Mouse (Mus musculus): ENCODE measurements around the gene Amigo2.

The Amigo2 gene

DNA sequence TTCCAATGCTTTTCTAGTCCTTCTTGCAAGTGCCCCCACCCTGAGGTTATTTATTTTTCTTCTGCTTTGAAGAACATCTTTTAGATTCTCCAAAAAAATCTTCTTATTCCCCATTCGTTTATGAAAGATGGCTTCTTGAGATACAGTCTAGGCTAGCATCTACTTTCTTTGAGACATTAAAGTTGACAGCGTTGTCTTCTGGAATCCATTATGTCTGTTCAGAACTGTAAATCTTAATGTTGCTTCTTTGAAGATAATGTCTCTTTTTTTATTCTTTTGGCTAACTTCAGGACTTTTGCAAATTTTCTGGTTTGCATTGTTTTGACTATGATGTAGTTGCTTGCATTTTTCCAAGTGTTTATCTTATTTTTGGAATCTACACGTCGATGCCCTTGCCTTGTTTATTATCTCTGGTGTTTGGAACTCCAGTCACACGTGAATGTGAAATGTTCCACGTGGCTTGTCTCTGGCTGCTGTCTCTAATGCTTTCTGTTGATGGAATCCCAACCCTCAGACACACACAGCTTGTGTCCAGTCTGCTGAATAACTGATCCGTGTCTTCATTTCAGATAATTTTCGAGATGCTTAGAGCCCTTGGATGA is 20.1 kb upstream of the Amigo2 start:
- DNase-seq (ENCODE audit: low read depth, low spot score): no peak

DNA sequence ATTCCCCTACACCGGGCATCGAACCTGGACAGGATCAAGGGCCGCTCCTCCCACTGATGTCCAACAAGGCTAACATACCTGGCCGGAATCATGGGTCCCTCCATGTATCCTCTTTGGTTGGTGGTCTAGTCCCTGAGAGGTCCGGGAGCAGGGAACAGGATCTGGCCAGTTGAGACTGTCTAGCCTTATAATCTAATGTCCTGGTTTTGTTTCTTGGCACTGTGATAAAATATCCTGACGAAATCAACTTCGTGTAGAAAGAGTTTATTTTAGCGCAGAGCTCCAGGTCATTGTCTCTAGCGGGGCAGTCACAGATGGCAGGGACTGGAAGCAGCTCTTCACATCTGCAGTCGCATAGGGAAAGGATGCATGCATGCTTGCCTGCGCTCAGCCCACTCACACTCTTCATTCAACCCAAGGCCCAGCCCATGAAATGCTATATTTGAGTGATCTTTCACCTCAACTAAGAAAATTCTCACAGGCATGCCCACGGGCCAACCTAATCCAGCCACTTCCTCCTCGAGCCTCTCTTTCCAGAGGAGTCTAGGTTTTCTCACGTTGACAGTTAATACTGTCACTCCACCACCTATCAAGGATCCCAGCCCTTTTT is 19.3 kb upstream of the Amigo2 start:
- DNase-seq (ENCODE audit: low read depth, low spot score): no peak

DNA sequence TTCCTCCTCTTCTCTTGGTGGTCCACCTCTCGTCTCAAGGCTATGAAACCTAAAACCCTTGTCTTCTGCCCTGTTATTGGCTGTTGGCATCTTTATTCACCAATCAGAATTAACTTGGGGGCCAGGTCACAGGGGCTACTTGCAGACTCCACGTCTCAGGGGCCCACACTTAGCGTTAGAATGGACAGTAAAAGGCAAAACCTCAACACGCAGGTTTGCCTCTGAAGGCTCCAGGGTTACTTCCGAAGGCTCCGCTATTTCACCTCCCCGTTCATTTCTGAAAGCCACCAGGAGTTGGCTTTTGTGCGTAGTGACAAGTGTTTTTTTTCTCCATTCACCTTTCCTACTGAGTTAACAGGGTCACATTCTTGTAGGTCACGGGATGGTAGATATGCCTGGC is 15.2 kb upstream of the Amigo2 start:
- DNase-seq (ENCODE audit: low read depth, low spot score): no peak

DNA sequence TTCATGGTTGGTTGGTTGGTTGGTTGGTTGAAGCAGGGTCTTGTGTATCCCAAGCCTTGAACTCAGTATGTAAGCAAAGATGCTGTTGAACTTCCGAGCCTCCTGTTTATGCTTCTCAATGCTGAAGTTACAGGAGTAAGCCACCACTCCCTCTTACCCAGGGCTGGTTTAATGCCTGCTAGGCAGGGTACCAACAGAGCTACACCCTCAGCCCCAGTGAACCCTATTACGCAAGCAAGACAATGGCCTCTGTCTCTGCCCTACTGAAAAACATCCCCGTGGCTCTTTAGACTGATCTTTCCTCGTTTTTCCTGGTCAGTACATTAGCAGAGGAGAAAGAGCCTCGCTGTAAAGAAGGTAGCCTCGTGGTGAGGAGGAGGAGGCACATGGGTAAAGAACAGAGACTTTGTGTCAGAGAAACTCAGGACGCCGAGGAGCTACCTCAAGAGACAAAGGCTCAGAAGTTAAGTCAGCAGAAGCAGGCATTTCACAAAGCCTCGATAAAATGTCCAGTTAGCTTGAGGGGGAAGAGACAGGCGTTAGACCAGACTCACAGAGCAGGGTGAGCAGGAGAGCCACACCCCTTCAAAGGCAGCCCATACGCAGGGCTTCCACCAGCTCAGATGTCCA is 13.0 kb upstream of the Amigo2 start:
- DNase-seq (ENCODE audit: low read depth, low spot score): no peak

DNA sequence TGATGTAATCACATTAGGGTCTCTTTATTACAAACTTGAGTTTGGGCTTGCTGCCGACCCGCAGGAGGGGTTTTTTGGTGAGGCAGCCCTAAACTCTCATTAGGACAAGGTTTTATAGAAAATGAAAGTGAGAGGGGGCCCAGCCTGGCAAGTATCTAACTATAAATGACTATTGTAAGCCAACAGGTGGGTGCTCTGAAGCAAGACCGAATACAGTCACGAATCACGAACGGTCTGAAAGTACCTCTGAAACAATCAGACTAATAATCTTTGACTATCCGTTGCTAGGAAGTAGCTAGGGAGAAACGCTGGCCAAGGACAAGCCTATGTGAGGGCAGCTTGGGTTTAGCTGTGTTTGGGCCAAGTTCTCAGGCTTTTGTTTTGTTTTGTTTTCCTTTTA is 12.2 kb upstream of the Amigo2 start:
- DNase-seq (ENCODE audit: low read depth, low spot score): no peak

DNA sequence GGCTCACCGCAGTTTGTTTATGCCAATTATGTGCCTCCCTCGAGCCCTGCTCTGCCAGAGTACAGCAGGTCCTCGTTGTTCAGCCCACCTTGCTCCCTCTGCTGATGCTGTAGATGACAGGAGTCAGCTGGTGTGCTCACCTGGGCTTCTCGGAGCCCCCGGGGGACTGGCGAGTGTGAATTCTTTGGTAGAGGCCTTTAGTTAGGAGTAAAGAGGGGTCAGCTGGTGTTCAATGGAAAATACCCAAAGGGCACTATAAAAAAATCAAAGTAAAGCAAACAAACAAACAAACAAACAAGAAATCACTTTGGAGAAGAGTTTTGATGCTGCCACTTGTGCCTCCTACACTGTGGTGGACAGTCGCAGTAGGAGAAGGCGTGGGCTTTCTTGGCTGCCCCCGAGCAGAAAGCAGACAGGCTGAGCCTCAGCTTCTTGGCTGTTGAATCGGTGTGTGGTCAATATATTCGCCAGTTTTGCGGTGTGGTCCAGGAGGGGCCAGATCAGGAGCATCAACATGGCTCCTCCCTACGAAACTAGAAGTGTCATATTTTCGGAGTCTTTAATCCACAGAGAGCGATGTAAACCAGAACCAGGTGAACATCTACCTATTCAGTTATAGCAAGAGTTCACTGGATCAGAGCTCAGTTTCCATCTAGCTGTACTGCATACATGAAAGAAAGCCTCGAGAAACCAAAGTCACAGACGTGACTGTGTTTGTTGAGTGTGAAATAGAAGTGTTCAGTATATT is 11.6 kb upstream of the Amigo2 start:
- DNase-seq (ENCODE audit: low read depth, low spot score): no peak

DNA sequence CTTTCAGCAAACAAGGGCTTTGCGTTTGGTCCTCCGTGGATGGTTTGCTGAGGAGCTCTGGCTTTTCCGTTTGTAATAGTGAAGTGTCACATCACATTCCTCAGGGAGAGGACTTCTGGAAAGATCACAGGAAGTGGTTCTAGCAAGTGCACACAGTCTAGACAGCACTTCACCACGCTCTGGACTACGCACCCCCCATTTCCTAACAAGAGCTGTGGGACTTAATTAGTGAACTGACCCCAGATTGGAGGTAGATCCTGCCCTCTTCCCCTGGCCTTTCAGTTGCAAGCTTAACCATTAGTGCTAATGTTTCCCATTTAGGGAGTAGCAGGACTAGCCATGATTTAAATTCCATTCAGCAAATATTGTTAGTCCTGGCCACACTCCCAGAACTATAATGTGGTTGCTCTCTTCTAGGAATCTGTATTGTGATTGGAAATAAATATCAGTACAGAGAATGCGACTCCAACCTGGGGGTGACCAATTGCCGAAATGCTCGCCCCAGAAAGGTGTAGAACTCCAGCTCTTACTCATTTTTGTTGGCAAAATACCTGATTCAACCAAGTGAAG is 10.2 kb upstream of the Amigo2 start:
- no peak for DNase-seq (ENCODE audit: low read depth, low spot score)

DNA sequence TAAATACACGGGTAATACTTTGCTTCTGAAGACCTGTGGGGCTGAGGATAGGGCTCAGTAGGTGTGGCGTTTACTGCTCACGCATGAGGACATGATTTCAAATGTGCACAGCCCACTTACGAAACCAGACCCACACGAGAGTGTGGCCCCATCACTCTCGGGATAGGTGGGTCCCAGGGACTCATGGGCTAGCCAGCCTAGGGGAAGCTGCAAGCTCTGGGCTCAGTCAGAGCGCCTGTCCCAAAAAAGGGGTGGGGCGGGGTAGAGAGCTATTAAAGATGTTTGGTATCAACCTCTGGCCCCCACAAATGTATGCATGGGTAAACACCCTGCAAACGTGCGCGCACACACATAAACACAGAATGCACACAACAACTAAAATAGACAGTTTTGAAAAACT is 9.3 kb upstream of the Amigo2 start:
- no peak for DNase-seq (ENCODE audit: low read depth, low spot score)

DNA sequence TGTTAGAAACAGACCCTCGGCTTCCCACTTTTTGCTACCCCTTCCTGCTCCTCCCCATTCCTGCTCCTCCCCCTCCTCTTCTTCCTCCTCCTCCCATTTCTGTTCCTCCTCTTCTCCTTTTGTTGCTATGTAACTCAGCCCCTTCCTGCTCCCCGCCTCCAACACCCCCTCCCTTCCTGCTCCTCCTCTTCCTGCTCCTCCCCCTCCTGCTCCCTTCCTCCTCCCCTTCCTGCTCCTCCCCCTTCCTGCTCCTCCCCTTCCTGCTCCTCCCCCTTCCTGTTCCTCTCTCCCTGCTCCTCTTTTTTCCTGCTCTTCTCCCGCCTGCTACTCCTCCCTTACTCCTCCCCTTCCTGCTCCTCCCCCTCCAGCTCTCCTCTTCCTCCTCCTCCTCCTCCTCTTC is 8.7 kb upstream of the Amigo2 start:
- no peak for DNase-seq (ENCODE audit: low read depth, low spot score)

DNA sequence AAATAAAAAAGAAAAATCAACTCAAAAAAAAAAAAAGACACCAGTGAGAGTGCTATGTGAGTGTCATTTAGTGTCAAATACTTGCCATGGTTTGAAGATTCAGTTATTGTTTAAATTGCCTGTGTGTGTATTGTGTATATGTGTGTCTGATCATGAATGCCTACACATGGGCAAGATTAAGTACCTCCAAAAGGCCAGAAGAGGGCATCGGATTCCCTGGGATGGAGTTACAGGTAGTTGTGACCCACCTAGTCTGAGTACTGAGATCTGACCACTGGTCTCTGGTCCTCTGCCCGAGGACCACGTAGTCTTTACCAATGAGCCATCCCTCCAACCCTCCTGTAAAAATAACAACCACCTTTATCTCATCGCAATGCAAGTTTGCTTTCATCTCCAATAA is 7.3 kb upstream of the Amigo2 start:
- no peak for DNase-seq (ENCODE audit: low read depth, low spot score)

DNA sequence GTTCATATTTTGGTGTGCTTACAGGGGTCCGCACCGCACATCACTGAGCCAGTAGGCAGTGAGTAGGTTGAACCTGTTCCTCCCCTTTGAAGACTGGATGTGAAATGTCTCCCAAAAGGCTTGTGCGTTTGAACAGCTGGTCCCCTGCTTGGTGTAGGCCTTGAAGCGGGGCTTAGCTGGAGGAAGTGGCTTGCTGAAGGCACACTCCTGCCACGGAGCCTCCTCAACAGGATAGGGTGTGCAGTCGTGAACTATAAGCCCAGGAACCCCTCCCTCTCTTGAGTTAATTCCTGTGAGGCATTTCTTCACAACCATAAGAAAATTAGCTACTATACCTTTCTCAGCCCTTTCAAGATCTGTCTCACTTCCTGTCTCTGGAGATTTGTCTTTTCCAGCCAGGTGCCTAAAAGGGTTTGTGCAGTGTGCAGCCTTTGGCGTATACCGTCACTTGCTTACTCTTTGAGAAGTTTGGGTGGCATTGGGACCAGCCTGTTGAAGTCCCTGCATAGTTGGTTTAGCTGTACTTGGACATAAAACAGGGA is 5.5 kb upstream of the Amigo2 start:
- DNase-seq (ENCODE audit: low read depth, low spot score): peak; percentile 67

DNA sequence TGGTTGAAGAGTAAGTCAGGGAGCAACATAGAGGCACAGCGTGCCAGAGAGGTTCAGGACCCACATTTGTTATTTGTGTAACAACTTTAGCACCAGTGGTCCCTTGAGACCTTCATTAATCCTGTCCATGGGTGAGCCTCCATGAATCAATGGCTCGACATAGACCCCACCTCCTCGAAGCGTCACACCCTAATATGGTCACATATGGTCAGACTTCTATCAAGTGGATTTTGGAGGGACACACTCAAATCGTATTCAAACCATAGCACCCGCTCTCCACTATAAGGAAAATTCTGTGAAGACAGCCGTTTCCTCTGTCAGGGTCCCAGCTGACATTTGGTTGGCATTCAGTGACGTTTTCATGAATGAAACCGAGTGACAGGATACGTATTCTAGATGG is 2.2 kb upstream of the Amigo2 start:
- no peak for DNase-seq (ENCODE audit: low read depth, low spot score)

DNA sequence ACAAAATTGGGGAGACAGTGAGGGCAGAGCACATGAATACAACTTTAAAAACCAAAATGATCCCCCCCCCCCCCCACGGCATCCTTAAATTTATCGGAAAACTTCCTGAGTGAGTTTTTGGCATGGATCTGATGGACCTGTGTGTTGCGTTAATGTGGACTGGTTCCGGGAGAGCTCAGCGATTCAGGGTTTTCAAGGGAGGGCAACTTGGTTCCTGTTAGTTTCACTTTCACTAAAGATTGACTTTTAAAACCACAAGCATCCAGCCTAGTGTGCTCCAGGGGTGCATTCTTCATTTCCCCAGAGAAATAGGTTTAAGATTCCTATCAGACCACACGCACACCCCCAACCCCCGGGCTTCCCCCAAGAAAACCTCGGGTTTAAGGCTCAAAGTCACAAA is 1.2 kb upstream of the Amigo2 start:
- peak; percentile 77 for DNase-seq (ENCODE audit: low read depth, low spot score)

DNA sequence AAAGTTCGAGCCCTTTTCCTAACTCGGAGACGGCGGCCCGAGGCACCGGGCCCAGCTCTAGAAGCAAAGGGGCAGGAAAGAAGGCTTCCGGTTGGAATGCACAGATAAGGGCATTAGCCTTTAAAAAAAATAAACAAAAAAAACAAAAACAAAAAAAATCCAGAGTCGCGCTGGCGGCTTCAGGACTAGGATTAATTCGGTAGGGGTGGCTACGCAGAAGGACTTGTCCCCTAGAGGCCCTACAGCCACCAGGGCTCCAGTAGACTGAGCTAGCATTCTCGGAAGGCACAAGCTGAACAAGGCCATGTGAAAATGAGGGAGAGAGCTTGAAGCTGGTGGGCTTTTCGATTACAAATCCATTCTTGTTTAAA is 689 bp upstream of the Amigo2 start:
- DNase-seq (ENCODE audit: low read depth, low spot score): peak; percentile 59

DNA sequence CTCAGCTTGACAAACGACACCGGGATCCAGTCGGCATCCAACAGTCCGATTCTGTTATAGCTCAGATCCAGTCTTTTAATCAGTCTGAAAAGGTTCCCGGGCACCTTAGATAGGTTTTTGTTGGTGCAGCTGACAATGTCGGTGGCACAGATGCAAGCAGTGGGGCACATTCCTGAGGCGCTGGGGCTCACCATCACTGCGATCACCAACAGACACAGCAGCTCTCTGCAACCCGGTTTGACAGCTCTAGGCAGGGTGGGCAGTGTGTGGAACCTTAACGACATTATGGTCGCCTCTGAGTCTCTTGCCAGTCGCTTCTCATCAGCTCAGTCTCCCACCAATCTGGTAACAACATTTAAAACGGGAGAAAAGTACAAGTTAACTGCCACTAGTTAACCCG is 831 bp downstream of the Amigo2 start:
- peak; percentile 13 for DNase-seq (ENCODE audit: low read depth, low spot score)

DNA sequence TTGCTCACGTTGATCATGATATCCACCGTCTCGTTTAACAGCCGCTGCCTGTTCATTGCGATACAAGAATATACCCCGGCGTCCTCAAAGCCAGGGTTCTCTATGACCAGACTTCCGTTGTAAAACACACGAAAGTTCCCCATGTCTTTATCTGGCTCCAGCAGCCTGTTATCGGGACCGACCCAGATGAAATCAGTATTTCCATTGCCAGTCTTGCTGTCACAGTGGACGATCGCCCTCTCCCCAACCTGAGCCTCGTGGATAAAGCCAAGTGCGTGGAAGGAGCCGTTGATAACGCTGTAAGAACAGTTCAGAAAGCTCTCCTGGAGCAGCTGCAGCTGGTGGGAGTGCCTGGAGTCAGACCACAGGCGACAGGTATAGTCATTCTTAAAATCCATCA is 1.7 kb downstream of the Amigo2 start:
- peak; percentile 37 for DNase-seq (ENCODE audit: low read depth, low spot score)

DNA sequence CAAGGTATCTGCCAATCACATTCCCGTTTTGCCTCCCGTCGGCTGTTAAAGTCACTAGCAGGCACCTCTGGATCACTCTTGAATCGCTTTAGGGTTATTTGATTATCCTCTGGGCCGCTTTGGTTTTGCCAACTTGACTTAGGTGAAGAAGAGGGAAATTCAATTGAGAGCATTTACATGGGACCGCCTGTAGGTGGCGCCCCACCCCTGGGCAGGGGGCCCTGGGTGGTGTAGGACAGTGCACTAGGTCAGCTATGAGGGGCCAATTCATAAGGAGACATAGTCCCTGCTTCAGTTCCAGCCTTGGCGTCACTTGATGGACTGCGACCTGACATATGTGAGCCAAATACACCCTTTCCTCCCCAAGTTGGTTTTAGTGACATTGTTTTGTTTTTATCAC is 10.1 kb downstream of the Amigo2 start:
- peak; percentile 52 for DNase-seq (ENCODE audit: low read depth, low spot score)

DNA sequence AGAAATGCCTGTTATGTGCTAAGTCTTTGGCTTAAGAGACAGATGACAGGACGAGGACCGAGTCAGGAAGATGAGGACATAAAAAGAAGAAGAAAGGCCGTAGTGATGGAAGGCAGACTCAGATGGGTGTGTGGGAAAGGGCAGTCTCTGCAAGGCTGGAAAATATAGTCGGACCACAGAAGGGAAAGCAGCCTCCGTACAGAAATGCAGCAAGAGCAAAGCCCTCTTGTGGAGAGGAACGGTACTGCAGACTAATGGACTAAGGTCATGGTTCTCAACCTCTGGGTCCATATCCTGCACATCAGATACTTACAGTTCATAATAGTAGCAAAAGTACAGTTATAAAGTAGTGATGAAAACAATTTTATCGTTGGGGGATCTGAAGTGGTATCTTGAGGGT is 11.9 kb downstream of the Amigo2 start:
- peak; percentile 67 for DNase-seq (ENCODE audit: low read depth, low spot score)

DNA sequence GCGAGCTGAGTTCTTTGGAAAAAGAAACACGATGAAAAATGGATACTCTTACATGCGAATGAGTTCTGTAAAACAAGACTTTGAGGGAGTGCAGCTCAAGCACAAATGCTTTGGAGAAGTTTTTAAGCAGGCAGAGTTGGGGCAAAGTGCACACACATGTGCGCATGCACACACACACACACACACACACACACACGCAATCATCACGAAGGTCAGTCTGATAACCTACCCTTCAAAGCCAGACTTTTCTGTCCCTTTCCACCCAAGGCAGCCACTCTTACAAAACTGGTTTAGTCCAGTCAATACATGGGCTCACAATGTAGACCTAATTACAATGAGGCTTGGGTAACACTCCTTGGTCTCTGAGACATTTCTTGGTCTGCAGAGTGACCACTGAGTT is 13.0 kb downstream of the Amigo2 start:
- DNase-seq (ENCODE audit: low read depth, low spot score): no peak

DNA sequence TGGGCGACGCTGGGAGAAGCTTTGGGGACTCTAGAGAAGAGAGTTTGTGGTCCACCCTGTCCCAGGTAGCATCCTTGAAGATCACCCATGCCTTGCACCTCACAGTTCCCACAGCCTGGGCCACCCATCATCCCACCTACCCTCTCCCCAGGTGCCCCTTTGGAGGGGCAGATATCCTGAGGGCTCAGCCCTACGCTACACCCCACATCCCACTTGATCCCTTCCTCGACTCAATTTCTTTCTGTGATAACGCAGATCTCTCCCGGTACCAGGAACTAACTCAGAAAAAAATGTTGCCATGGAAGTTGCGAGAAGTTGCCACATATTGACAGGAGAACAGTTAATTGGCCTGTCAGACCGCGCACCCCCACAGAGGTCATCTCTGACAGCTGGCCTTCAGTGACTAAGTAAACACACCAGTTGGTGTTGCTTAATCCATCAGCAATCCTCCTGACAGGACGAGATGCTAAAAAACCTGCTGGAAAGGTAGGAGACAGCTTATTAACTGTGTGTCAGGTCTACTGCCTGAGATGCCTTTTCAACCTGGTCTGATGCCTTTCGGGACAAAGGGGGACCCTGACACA is 17.5 kb downstream of the Amigo2 start:
- no peak for DNase-seq (ENCODE audit: low read depth, low spot score)

DNA sequence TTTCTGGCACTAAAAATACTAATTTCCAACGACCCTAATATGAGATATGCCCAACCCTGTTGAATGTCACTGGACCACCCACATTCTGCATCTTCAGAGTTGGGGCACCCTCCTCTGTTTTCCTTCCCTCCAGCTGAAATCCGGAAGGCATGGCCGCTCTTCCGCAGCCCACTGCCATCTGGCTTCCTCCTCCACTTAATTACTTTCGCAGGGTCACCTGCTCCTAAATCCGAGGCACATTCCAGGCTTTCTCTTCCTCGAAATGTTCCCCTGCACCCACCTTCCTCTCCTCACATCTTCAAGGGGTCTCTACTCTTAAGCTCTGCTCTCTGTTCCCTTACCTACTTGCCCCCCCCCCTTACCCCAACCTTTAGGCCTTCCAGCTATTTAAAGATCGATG is 23.1 kb downstream of the Amigo2 start:
- DNase-seq (ENCODE audit: low read depth, low spot score): no peak

DNA sequence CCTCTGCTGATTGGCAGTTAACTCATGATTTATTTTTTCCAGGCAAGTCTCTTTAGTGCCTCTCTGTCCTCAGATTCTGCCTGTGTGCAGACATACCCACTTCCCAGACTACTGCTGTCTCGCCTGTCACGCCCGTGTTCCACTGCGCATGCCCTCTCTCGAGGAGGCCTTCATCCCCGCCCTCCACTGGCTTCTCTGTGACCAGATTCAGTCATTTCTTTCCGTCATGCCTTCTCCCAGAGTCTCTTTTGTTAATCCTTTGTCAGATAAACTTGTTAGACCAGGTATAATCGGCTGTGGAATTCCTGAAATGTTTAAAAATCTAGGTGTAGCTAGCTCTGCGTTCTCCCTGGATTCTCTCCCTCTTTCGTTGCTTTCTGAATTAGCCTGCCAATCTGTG is 23.7 kb downstream of the Amigo2 start:
- no peak for DNase-seq (ENCODE audit: low read depth, low spot score)
